Mouse (Mus musculus): ENCODE data around the gene Cbfa2t3. TPM values are rescaled to one million over a fixed set of nuclear protein-coding genes. Genes with fewer than 3 reads are reported as not detected.

Gene Cbfa2t3
- total and polyA plus RNA-seq, 3 experiments, result 10.5 to 102 TPM; not detected in 1

- no peak for DNase-seq (ENCODE audit: low read depth, low spot score)
- H3K9me3 ChIP-seq (replicated peaks; ENCODE audit: insufficient read depth, low read length), result no peaks in the 10 kb centered on the region
- no peaks in the 10 kb centered on the region for H3K27me3 ChIP-seq (ENCODE audit: control insufficient read depth in 1 of 2, insufficient read depth in 2 of 2, low read length in 2 of 2)
- H3K4me1 ChIP-seq (ENCODE audit: control insufficient read depth in 1 of 2, insufficient read depth in 2 of 2, low read length in 2 of 2), result peaks cover 0 to 4% of the 10 kb centered on the region in 2 experiments; a peak in 2 of 4 replicates
- no peaks in the 10 kb centered on the region for H3K79me2 ChIP-seq (ENCODE audit: control insufficient read depth, insufficient read depth, low read length, poor library complexity)
- H3K27ac ChIP-seq (ENCODE audit: control insufficient read depth, low read depth, low read length), result no peak overlapping the region
- H3K4me3 ChIP-seq (ENCODE audit: control insufficient read depth in 1 of 2, insufficient read depth in 1 of 2, low read depth in 2 of 2, low read length in 2 of 2), result no peak overlapping the region
- peaks cover 3 to 5% of the 10 kb centered on the region in 2 experiments; a peak in 3 of 4 replicates for H3K36me3 ChIP-seq (ENCODE audit: control insufficient read depth in 1 of 2, insufficient read depth in 2 of 2, low read length in 2 of 2)
- TF ChIP-seq MAFK (IDR thresholded peaks at IDR 0.05; ENCODE audit: borderline replicate concordance, low read depth, low read length) (no peak), USF2 (IDR thresholded peaks at IDR 0.05; ENCODE audit: borderline replicate concordance in 1 of 2, insufficient read depth in 1 of 2, low read depth in 1 of 2, low read length in 2 of 2) (no peak)
- H3K9ac ChIP-seq (ENCODE audit: control insufficient read depth, low read depth, low read length, poor library complexity, severe bottlenecking), result no peak overlapping the region
These were observed 56.8 kb downstream of the Cbfa2t3 start for GRCm38 (mm10) chr8:122642071-122642470.

GRCm38 (mm10) chr8:122641406-122641805 is 57.5 kb downstream of the Cbfa2t3 start:
- DNase-seq (ENCODE audit: low read depth, low spot score), result no peak
- Histone ChIP-seq H3K4me1 (ENCODE audit: control insufficient read depth in 1 of 2, insufficient read depth in 2 of 2, low read length in 2 of 2) (peaks cover 0 to 11% of the 10 kb centered on the region in 2 experiments; a peak in 2 of 4 replicates), H3K9ac (ENCODE audit: control insufficient read depth, low read depth, low read length, poor library complexity, severe bottlenecking) (no peak overlapping the region), H3K36me3 (ENCODE audit: control insufficient read depth in 1 of 2, insufficient read depth in 2 of 2, low read length in 2 of 2) (peaks cover 5 to 9% of the 10 kb centered on the region in 2 experiments), H3K27ac (ENCODE audit: control insufficient read depth, low read depth, low read length) (no peak overlapping the region), H3K4me3 (ENCODE audit: control insufficient read depth in 1 of 2, insufficient read depth in 1 of 2, low read depth in 2 of 2, low read length in 2 of 2) (no peak overlapping the region), H3K9me3 (replicated peaks; ENCODE audit: insufficient read depth, low read length) (no peaks in the 10 kb centered on the region), H3K27me3 (ENCODE audit: control insufficient read depth in 1 of 2, insufficient read depth in 2 of 2, low read length in 2 of 2) (no peaks in the 10 kb centered on the region), H3K79me2 (ENCODE audit: control insufficient read depth, insufficient read depth, low read length, poor library complexity) (no peaks in the 10 kb centered on the region)
- TF ChIP-seq ZMIZ1 (IDR thresholded peaks at IDR 0.05; ENCODE audit: low read depth, low read length) (no peak), USF1 (IDR thresholded peaks at IDR 0.05; ENCODE audit: low read depth, low read length) (no peak), MAX (IDR thresholded peaks at IDR 0.05; ENCODE audit: low read length) (no peak), ETS1 (IDR thresholded peaks at IDR 0.05; ENCODE audit: low read depth, low read length) (no peak), HCFC1 (IDR thresholded peaks at IDR 0.05; ENCODE audit: low read depth, low read length) (no peak), GATA1 (IDR thresholded peaks at IDR 0.05; ENCODE audit: low read depth, low read length) (no peak), KAT2A (conservative IDR thresholded peaks at IDR 0.05; ENCODE audit: low read depth, low read length) (no peak), E2F4 (IDR thresholded peaks at IDR 0.05; ENCODE audit: borderline replicate concordance, low read depth, low read length) (no peak), CHD1 (IDR thresholded peaks at IDR 0.05; ENCODE audit: low read depth, low read length) (no peak), MYB (IDR thresholded peaks at IDR 0.05; ENCODE audit: low read depth, low read length) (no peak), ELF1 (IDR thresholded peaks at IDR 0.05; ENCODE audit: low read depth, low read length) (no peak), POLR2AphosphoS5 (IDR thresholded peaks at IDR 0.05; ENCODE audit: borderline replicate concordance, low read depth, low read length) (no peak), UBTF (IDR thresholded peaks at IDR 0.05; ENCODE audit: borderline replicate concordance, insufficient read depth, low read depth, low read length) (no peak)

All from MEL (cell line).